14 mouse cellular contexts compared by ENCODE assay signal in genomic region chr5:122053587-122053986, GRCm38 (mm10). TPM values are rescaled to one million over a fixed set of nuclear protein-coding genes. Genes with fewer than 3 reads are reported as not detected.
A peak's percentile ranks its signal among the peaks of the same experiment; 100 is the strongest.
DNase-seq lines count a peak whose midpoint lies in the region; ATAC-seq and TF ChIP-seq lines count a peak whose summit lies in the region.
"Had no signal": no experiment of that assay in that cellular context is flagged by ENCODE, and none has a peak within 500 bp of the region (broad histone marks: within the 10 kb centered on the region; RNA-seq: fewer than 3 reads in every experiment).

No protein-coding gene starts in this region.

- no peak overlapping the region for H3K9ac ChIP-seq in kidney, embryonic 14.5 days (ENCODE audit: low read depth, low read length)
- H3K9ac ChIP-seq in hindbrain, embryonic 12.5 days, result peak overlapping the region; percentile 19; the same call in 1 of the 2 replicates
- H3K9ac ChIP-seq in midbrain, embryonic 14.5 days (replicated peaks; ENCODE audit: low read length), result peak overlapping the region; percentile 6; the same call in 1 of the 2 replicates

- H3K36me3 ChIP-seq in kidney, embryonic 14.5 days (ENCODE audit: control insufficient read depth, insufficient read depth, low read length), result no peaks in the 10 kb centered on the region
- H3K36me3 ChIP-seq in hindbrain, embryonic 12.5 days, result no peaks in the 10 kb centered on the region
- H3K36me3 ChIP-seq in midbrain, embryonic 14.5 days (ENCODE audit: control insufficient read depth, insufficient read depth, low read length), result no peaks in the 10 kb centered on the region

- peak overlapping the region; percentile 4; the same call in 1 of the 2 replicates for H3K4me2 ChIP-seq in kidney, embryonic 14.5 days (replicated peaks; ENCODE audit: low read depth, low read length)
- H3K4me2 ChIP-seq in hindbrain, embryonic 12.5 days (replicated peaks), result peak overlapping the region; percentile 11; the same call in 1 of the 2 replicates
- H3K4me2 ChIP-seq in midbrain, embryonic 14.5 days (ENCODE audit: low read length), result peak overlapping the region; percentile 30

- H3K4me1 ChIP-seq in kidney, embryonic 14.5 days (ENCODE audit: control insufficient read depth, insufficient read depth, low read length), result peaks cover 10% of the 10 kb centered on the region; the same call in 1 of the 2 replicates
- H3K4me1 ChIP-seq in hindbrain, embryonic 12.5 days, result peaks cover 32% of the 10 kb centered on the region
- peaks cover 25% of the 10 kb centered on the region for H3K4me1 ChIP-seq in midbrain, embryonic 14.5 days (ENCODE audit: control insufficient read depth, insufficient read depth, low read length)

- no peak overlapping the region for H3K4me3 ChIP-seq in kidney, embryonic 14.5 days (ENCODE audit: low read length)
- H3K4me3 ChIP-seq in hindbrain, embryonic 12.5 days, result no peak overlapping the region
- no peak overlapping the region for H3K4me3 ChIP-seq in midbrain, embryonic 14.5 days (replicated peaks; ENCODE audit: low read depth, low read length)

- no peak for ATAC-seq in kidney, embryonic 14.5 days (ENCODE audit: low FRiP score, low TSS enrichment)
- no peak for ATAC-seq in hindbrain, embryonic 12.5 days (ENCODE audit: low FRiP score)
- ATAC-seq in midbrain, embryonic 14.5 days (ENCODE audit: low FRiP score, low TSS enrichment), result no peak
- ATAC-seq: intestine, postnatal 0 days had no signal

- H3K9me3 ChIP-seq in kidney, embryonic 14.5 days (ENCODE audit: control insufficient read depth, low read length), result peaks cover 8% of the 10 kb centered on the region
- H3K9me3 ChIP-seq in hindbrain, embryonic 12.5 days (replicated peaks), result peaks cover 4% of the 10 kb centered on the region; the same call in 1 of the 2 replicates
- H3K9me3 ChIP-seq in midbrain, embryonic 14.5 days (ENCODE audit: control insufficient read depth, low read length), result peaks cover 6% of the 10 kb centered on the region; the same call in 1 of the 2 replicates

- peaks cover 6% of the 10 kb centered on the region; the same call in 1 of the 2 replicates for H3K27me3 ChIP-seq in kidney, embryonic 14.5 days (ENCODE audit: control insufficient read depth, insufficient read depth, low read length)
- peaks cover 4% of the 10 kb centered on the region; the same call in 1 of the 2 replicates for H3K27me3 ChIP-seq in hindbrain, embryonic 12.5 days
- H3K27me3 ChIP-seq in midbrain, embryonic 14.5 days (ENCODE audit: control insufficient read depth, insufficient read depth, low read length), result no peaks in the 10 kb centered on the region

- no peak for DNase-seq in kidney, adult 9 months
- peak; percentile 75 for DNase-seq in brain, embryonic 14.5 days (ENCODE audit: low read depth)
- DNase-seq in midbrain, embryonic 14.5 days, result peak; percentile 64
- DNase-seq in adrenal gland, postnatal 14 days, result no peak
- no peak for DNase-seq in spleen, postnatal 4 days (ENCODE audit: low spot score in 2 of 2)
- no peak for DNase-seq in left cerebral cortex, adult 9 months (ENCODE audit: low spot score in 2 of 2)
- DNase-seq: adrenal gland, adult 8-10 months; gastrocnemius, postnatal 14 days; liver; lung, postnatal 14 days had no signal

- no peak overlapping the region for H3K27ac ChIP-seq in kidney, embryonic 14.5 days (ENCODE audit: low read depth, low read length)
- H3K27ac ChIP-seq in hindbrain, embryonic 12.5 days, result peak overlapping the region; percentile 82
- H3K27ac ChIP-seq in midbrain, embryonic 14.5 days (replicated peaks; ENCODE audit: low read depth, low read length), result peak overlapping the region; percentile 67

- no peak for TF ChIP-seq CTCF in brain, embryonic 14.5 days (IDR thresholded peaks at IDR 0.05; ENCODE audit: borderline replicate concordance, extremely low read depth, insufficient read depth, insufficient read length)

- 13% methylated on average over 15 of the region's 15 CpGs for WGBS in kidney, embryonic 14.5 days
- WGBS in hindbrain, embryonic 12.5 days, result 9% methylated on average over 15 of the region's 15 CpGs
- 3% methylated on average over 15 of the region's 15 CpGs for WGBS in midbrain, embryonic 14.5 days

- no peak for TF ChIP-seq POLR2A in brain, embryonic 14.5 days (IDR thresholded peaks at IDR 0.05; ENCODE audit: borderline replicate concordance, extremely low read depth, insufficient read depth, insufficient read length, poor library complexity, severe bottlenecking)

RNA-seq across cellular contexts. Expression of gene Cux2, which starts 3.7 kb away (rescaled TPM):
- polyA plus RNA-seq in kidney, embryonic 14.5 days (2014; fragmentation: Nextera tagmentation; extraction: Ambion mirVana), result 12.9 and 15.1 TPM in 2 replicates
- 50.2 and 52.6 TPM in 2 replicates for polyA plus RNA-seq in brain, embryonic 14.5 days (2012; rRNA removed)
- polyA plus RNA-seq in hindbrain, embryonic 12.5 days (2016; fragmentation: Nextera tagmentation; extraction: Ambion mirVana), result 25.7 and 27.0 TPM in 2 replicates
- 25.5 and 28.8 TPM in 2 replicates for polyA plus RNA-seq in midbrain, embryonic 14.5 days (2014; fragmentation: Nextera tagmentation; extraction: Ambion mirVana)
- 16.6 and 17.7 TPM in 2 replicates for total RNA-seq in adrenal gland, postnatal 14 days (2021)
- total RNA-seq: monocyte, adult 5-6 weeks had no signal

RNA-seq across cellular contexts. Expression of gene Myl2, which starts 47.2 kb away (rescaled TPM):
- 1.6 TPM in 1 of 2 replicates, not detected in the other for polyA plus RNA-seq in kidney, embryonic 14.5 days (2014; fragmentation: Nextera tagmentation; extraction: Ambion mirVana)
- 0.26 and 0.32 TPM in 2 replicates for polyA plus RNA-seq in brain, embryonic 14.5 days (2012; rRNA removed)
- 2.5 and 3.0 TPM in 2 replicates for polyA plus RNA-seq in hindbrain, embryonic 12.5 days (2016; fragmentation: Nextera tagmentation; extraction: Ambion mirVana)
- 1.9 and 3.0 TPM in 2 replicates for polyA plus RNA-seq in midbrain, embryonic 14.5 days (2014; fragmentation: Nextera tagmentation; extraction: Ambion mirVana)
- not detected in 2 replicates for total RNA-seq in adrenal gland, postnatal 14 days (2021)
- total RNA-seq: adrenal gland, adult 8-10 months; monocyte, adult 5-6 weeks had no signal
- polyA plus RNA-seq: intestine, postnatal 0 days had no signal

Comparison
In these comparisons a context has a peak if more than half of its experiments do, and no peak if none do; other contexts are left out.
1. DNase-seq: peak in brain, embryonic 14.5 days (single experiment) and midbrain, embryonic 14.5 days (single experiment); none in kidney, adult 9 months (single experiment), adrenal gland, postnatal 14 days (single experiment), spleen, postnatal 4 days (0 of 2) and left cerebral cortex, adult 9 months (0 of 2).
2. Peak in every context shown above with its lines, with median percentiles within 50 percentile points of each other: H3K4me2 ChIP-seq.